Mouse (Mus musculus) erythroblast, adult 5-6 weeks (primary cell): ENCODE data around the gene Myo5c. TPM values are rescaled to one million over a fixed set of nuclear protein-coding genes. Genes with fewer than 3 reads are reported as not detected.

Experiments
- ATAC-seq: replicated peaks from 2 replicates; pipeline ENCODE4 v1.8.0; 2016; ENCODE audit warnings: moderate number of reproducible peaks, mild to moderate bottlenecking, moderate TSS enrichment, inconsistent platforms; ENCODE audit not compliant: poor library complexity, low FRiP score, severe bottlenecking
- total RNA-seq, 2 experiments: library from RNA; stranded (forward) in 1 of 2; stranded (reverse) in 1 of 2; fragments of 150-400 nt in 1 of 2; fragments of 200-764, 138-1000 nt in 1 of 2; gene quantifications; 2 replicates each; pipeline versions ENCODE4 v1.2.3 to v1.2.4; 2015 to 2017; ENCODE audit warnings: low replicate concordance in 2 of 2

The Myo5c gene
- total RNA-seq, 2 experiments from 2014 or later: not detected

GRCm38 (mm10) chr9:75273646-75274045, 41.8 kb downstream of the Myo5c start:
- no peak for ATAC-seq

- ATAC-seq: no peak
Observed at GRCm38 (mm10) chr9:75274486-75274885, 42.7 kb downstream of the Myo5c start.

DNA sequence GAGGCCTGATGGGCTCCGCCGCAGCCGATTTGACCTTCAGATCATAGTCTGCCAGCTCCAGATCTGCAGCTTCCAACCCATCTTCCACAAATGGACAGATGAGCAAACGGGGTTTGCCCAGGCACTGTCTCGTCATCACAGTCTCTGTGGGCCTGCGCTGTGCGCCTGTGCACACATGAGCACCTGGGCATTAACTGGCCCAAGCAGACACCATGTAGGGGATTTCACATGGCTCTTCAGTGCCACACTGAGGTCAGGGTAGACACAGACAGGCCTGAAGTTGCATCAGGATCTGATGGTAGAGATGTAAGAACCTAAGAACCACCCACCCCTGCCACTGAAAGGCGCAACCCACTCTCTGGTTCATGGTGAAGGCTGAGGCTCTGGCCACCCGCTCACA, 43.2 kb downstream of the Myo5c start:
- no peak for ATAC-seq

- ATAC-seq: no peak
Observed at GRCm38 (mm10) chr9:75280814-75281213, 49.0 kb downstream of the Myo5c start.

DNA sequence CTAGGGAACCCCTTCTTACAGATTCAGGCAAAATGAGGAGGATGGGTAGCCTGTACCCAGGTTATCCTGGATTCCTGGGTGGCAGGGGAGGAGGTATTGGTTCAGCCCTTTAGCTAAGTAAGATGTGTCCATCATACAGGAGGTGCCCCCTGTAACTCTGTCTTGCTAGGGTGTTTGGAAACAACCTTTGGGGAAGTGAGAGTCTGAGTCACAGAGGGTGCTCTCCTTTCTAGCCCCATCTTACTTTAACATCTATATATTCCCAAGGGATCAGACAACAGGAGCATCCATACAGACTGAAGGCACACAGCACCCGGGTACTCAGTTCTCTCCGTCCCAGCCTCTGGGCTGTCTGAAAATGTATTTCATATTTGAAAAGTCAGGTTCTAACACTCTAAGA, 50.4 kb downstream of the Myo5c start:
- no peak for ATAC-seq

GRCm38 (mm10) chr9:75282830-75283229, 51.0 kb downstream of the Myo5c start:
- ATAC-seq: no peak

DNA sequence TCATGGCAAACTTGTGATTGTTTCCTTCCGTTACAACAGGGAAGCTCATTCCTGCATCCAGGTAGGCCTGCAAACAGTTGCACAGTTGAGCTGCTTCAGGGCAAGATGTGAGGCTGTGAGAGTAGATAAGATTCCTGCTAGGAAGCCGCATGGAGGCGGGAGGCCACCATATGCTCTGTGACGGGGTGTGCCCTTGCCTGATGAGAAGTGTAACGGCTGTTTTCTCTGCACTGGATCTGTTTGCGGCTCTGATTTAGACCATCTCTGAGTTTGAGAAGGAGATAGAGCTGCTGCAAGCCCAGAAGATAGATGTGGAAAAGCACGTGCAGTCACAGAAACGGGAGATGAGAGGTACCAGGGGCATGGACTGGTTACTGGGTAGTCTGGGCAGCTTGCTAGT, 51.8 kb downstream of the Myo5c start:
- no peak for ATAC-seq

- no peak for ATAC-seq
Observed at GRCm38 (mm10) chr9:75285363-75285762, 53.5 kb downstream of the Myo5c start.

DNA sequence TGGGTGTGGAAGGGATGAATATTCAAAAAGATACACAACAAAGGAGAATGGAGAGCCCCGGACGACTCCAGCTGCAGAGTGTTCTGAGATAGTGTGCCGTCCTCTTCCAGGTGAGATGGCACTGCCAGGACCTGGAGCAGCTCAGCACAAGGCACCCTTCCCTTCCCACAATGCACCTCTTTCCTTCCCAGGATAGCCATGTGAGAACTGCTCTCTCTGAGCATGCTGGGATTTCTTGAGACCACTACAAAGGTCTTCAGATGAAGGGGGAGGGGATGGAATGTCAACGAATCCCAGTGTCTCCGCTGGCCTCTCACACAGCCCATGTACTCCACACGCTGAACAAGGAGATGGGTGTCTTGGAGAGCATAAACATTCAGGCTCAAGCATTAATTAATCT, 55.8 kb downstream of the Myo5c start:
- no peak for ATAC-seq

- no peak for ATAC-seq
Observed at GRCm38 (mm10) chr9:75289545-75289944, 57.7 kb downstream of the Myo5c start.

DNA sequence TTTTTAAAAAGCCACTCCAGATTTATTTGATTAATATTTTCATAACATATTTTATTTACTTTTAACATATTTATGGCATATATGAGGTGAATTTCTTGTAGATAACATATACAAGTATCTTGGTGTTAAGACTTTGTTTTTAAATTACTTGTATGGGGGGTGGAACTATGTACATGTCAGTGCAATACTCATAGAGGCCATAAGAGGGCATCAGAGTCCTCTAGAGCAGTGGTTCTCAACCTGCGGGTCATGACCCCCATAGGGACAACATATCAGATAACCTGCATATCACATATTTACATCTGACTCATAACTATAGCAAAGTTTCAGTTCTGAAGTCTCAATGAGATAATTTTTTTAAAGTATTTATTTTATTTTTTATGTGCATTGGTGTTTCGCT, 67.5 kb downstream of the Myo5c start:
- ATAC-seq: no peak

DNA sequence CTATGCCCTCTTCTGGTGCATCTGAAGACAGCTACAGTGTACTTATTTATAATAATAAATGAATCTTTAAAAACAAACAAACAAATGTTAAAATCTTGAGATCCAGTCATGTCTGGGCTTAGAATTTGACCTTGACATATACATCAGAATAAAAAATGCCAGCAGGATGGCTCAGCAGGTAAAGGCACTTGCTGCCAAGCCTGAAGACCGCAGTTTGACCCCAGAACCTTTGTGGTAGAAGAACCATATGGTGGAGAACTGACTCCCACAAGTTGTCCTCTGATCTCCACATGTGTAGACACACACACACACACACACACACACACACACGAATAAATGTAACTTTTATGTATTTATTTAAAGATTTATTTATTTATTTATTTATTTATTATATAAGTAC, 71.2 kb downstream of the Myo5c start:
- ATAC-seq: no peak

- no peak for ATAC-seq
Observed at GRCm38 (mm10) chr9:75303701-75304261, 72.0 kb downstream of the Myo5c start.

DNA sequence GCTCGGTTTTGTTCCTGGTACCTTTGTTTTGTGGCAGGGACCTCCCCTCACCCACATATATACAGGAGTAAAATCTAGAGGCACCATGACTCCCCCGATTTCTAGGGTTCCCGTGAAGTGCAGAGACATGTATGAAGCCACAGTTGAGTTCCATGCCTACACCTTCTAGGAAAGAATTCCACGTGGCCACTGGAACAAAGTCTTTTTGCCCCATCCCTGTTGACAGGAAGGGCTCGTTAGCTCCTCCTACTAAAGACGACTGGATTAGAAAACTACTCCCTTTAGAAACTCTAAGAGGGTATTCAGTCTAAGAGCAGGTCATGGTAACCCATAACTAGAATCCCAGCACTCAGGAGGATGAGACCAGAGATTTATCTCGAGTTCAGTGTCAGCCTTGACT, 72.5 kb downstream of the Myo5c start:
- no peak for ATAC-seq

DNA sequence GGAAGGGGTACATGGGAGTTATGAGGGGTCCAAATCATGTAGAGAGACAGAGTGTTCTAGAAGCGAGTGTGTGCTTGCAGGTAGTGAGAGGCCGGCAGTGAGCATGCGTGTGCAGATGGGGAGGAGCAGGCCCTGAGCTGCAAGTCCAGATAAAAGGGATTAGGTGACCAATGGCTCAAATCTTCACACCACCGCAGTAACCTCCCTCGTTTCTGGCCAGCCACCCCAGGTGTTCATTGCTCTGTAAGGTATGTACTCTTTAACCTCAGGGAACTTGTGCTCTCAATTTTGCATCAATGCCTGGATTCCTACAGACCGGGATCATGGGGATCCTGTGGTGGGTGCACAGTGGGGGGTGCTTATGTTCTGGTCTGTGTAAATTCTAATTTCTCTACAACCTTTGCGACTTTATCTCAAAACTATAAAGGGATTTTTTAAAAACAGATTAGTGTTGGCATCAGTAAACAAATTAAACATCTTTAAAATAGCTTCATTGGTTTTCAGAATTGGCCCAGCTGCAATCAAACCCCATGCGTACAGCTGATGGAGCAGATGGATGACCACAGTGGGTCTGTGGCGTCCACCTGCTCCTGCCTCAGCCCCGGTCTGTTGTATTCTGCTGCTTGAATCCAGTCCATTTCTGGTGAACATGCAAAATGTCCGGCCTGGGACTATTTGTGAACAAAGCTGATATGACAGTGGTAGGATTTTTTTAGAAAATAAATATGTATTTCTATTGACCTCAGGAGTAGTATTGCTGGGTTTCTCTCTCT, 74.5 kb downstream of the Myo5c start, which contains the start of gene Gnb5:
Gene Gnb5, plus strand, starts transcription at position 163 of the 773 bp plus-strand sequence.
- no peak for ATAC-seq

DNA sequence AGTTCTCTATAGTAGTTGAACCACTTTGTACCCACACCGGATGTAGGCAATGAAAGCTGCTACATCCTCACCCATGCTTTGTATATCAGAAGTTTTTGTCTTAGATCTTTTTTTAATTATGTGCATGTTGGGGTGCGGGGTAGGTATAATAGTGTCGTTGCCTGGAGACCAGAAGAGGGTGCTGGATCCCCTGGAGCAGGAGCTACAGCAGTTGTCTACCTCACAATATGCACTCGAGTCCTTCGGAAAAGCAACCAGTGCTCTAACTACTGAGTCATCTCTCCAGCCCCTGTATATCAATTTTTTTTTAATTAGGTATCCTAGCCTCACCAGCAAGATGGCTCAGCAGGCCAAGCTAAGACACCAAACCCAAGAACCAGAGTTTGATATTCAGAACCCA, 75.2 kb downstream of the Myo5c start:
- no peak for ATAC-seq

- no peak for ATAC-seq
Observed at GRCm38 (mm10) chr9:75308621-75309020, 76.8 kb downstream of the Myo5c start.

DNA sequence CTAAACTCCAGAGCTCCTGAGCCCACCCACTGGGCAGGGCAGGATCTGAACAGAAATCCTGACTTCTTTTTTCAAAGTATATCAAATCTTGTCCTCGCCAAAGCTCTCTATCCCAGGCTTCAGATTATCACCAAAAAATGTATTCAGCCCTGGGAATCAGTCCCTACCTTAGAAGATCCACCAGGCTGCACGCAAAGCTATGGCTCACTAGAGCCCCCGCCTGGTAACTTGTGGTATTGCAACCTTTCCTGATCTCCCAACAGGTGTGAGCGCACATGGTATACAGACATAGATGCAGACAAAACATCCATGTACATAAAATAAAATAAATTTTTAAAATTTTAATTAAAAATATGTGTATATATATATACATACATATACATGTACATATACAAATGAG, 80.2 kb downstream of the Myo5c start:
- ATAC-seq: no peak; the same call in 1 of the 2 replicates

- no peak for ATAC-seq
Observed at GRCm38 (mm10) chr9:75313138-75313831, 81.5 kb downstream of the Myo5c start.

GRCm38 (mm10) chr9:75313832-75314516, 82.2 kb downstream of the Myo5c start:
- ATAC-seq: no peak
